Mouse (Mus musculus) heart, embryonic 11.5 days (tissue): ENCODE results near the gene Garnl3. TPM values are rescaled to one million over a fixed set of nuclear protein-coding genes. Genes with fewer than 3 reads are reported as not detected.

Source experiments
- ATAC-seq: fragments of 200-750 bp; cut with Nextera tagmentation; replicated peaks from 2 replicates; pipeline ENCODE4 v1.8.0; 2017; ENCODE audit warnings: moderate library complexity; ENCODE audit not compliant: insufficient number of reproducible peaks, low FRiP score, low TSS enrichment
- H3K27ac ChIP-seq: fragments of 300-500 bp; sonication (generic); 2 replicates; pipeline ENCODE4 v1.5.1; 2014; ENCODE audit warnings: mild to moderate bottlenecking, low read depth, low read length
- H3K27me3 ChIP-seq: fragments of 300-500 bp; sonication (generic); 2 replicates; pipeline ENCODE4 v1.6.1; 2014; ENCODE audit warnings: mild to moderate bottlenecking, low read length, mixed read lengths; ENCODE audit not compliant: control insufficient read depth, insufficient read depth
- H3K36me3 ChIP-seq: fragments of 300-500 bp; sonication (generic); 2 replicates; pipeline ENCODE4 v1.6.1; 2014; ENCODE audit warnings: mild to moderate bottlenecking, low read length, moderate library complexity, mixed read lengths; ENCODE audit not compliant: control insufficient read depth, insufficient read depth
- H3K4me1 ChIP-seq: fragments of 300-500 bp; sonication (generic); 2 replicates; pipeline ENCODE4 v1.6.1; 2014; ENCODE audit warnings: low read length; ENCODE audit not compliant: control insufficient read depth, insufficient read depth
- H3K4me2 ChIP-seq: fragments of 300-500 bp; sonication (generic); 2 replicates; pipeline ENCODE4 v1.6.1; 2014; ENCODE audit warnings: mild to moderate bottlenecking, moderate library complexity
- H3K4me3 ChIP-seq: fragments of 300-500 bp; sonication (generic); 2 replicates; pipeline ENCODE4 v1.5.1; 2014; ENCODE audit warnings: low read depth, low read length
- H3K9ac ChIP-seq: fragments of 300-500 bp; sonication (generic); 2 replicates; pipeline ENCODE4 v1.6.1; 2014; ENCODE audit warnings: mild to moderate bottlenecking, low read depth, low read length, moderate library complexity
- H3K9me3 ChIP-seq: fragments of 300-500 bp; sonication (generic); replicated peaks from 2 replicates; pipeline ENCODE4 v1.6.1; 2016; ENCODE audit warnings: low read length; ENCODE audit not compliant: control insufficient read depth
- WGBS: fragments of 180-500 bp; shearing (Covaris S2); extraction: QIAGEN DNeasy Blood & Tissue Kit; methylation state at CpG from one replicate; pipeline ENCODE4 v1.1.7; 2014; ENCODE audit not compliant: insufficient replicate concordance; 5-methylcytosine and 5-hydroxymethylcytosine counted together
- polyA plus RNA-seq: library from polyadenylated mRNA; unstranded; fragments of >200 nt; fragmentation: Nextera tagmentation; extraction: Ambion mirVana; gene quantifications from 2 replicates; pipeline ENCODE4 v1.2.1, GENCODE M21; 2014

The Garnl3 gene
- polyA plus RNA-seq = 14.6 and 15.4 TPM in 2 replicates

GRCm38 (mm10) chr2:33131500-33132092, at the start of gene Garnl3:
Gene Garnl3 (minus strand): TSS chr2:33131654.
- peak within 1 kb of the TSS; percentile 2; the same call in 1 of the 2 replicates for H3K27ac ChIP-seq

GRCm38 (mm10) chr2:33179930-33180630, 48.6 kb upstream of the Garnl3 start:
- Histone ChIP-seq H3K4me3 (no peak overlapping the region), H3K4me1 (peaks cover 28% of the 10 kb centered on the region), H3K4me2 (no peak overlapping the region), H3K27me3 (no peaks in the 10 kb centered on the region), H3K9me3 (no peaks in the 10 kb centered on the region), H3K9ac (no peak overlapping the region), H3K36me3 (no peaks in the 10 kb centered on the region), H3K27ac (no peak overlapping the region)
- no peak for ATAC-seq
- WGBS = 69% methylated on average over 16 of the region's 16 CpGs

More at GRCm38 (mm10) chr2:33131500-33132092, at the start of gene Garnl3:
- Histone ChIP-seq H3K9me3 (no peaks in the 10 kb centered on the region), H3K4me3 (peak within 1 kb of the TSS; percentile 54), H3K36me3 (no peaks in the 10 kb centered on the region), H3K4me1 (peaks cover 12% of the 10 kb centered on the region; the same call in 1 of the 2 replicates), H3K27me3 (peaks cover 22% of the 10 kb centered on the region), H3K4me2 (peak within 1 kb of the TSS; percentile 98), H3K9ac (peak within 1 kb of the TSS; percentile 34; the same call in 1 of the 2 replicates)
- peak; percentile 6 for ATAC-seq
- under 1% methylated on average over 22 of the region's 22 CpGs for WGBS

GRCm38 (mm10) chr2:33179171-33179929, 47.9 kb upstream of the Garnl3 start:
- no peak overlapping the region for H3K9ac ChIP-seq
- WGBS = 75% methylated on average over 14 of the region's 14 CpGs

GRCm38 (mm10) chr2:33178243-33178932, 46.9 kb upstream of the Garnl3 start:
- no peaks in the 10 kb centered on the region for H3K9me3 ChIP-seq
- no peak overlapping the region for H3K4me2 ChIP-seq
- no peak overlapping the region for H3K4me3 ChIP-seq
- H3K27ac ChIP-seq = no peak overlapping the region
- no peak; the same call in 1 of the 2 replicates for ATAC-seq
- H3K4me1 ChIP-seq = peaks cover 28% of the 10 kb centered on the region
- no peaks in the 10 kb centered on the region for H3K27me3 ChIP-seq
- H3K36me3 ChIP-seq = no peaks in the 10 kb centered on the region
- H3K9ac ChIP-seq = peak overlapping the region; percentile 16; the same call in 1 of the 2 replicates
- WGBS = 55% methylated on average over 11 of the region's 11 CpGs

More at GRCm38 (mm10) chr2:33179171-33179929, 47.9 kb upstream of the Garnl3 start:
- Histone ChIP-seq H3K4me2 (no peak overlapping the region), H3K4me1 (peaks cover 28% of the 10 kb centered on the region), H3K27me3 (no peaks in the 10 kb centered on the region), H3K4me3 (no peak overlapping the region), H3K27ac (0 out of 2 replicates have a peak overlapping the region, but pooled peaks have one; percentile 22), H3K9me3 (no peaks in the 10 kb centered on the region), H3K36me3 (no peaks in the 10 kb centered on the region)
- ATAC-seq = no peak

GRCm38 (mm10) chr2:33177443-33178242, 46.2 kb upstream of the Garnl3 start:
- Histone ChIP-seq H3K27me3 (no peaks in the 10 kb centered on the region), H3K9me3 (no peaks in the 10 kb centered on the region), H3K4me3 (no peak overlapping the region), H3K4me1 (peaks cover 33% of the 10 kb centered on the region), H3K9ac (no peak overlapping the region), H3K4me2 (no peak overlapping the region; the same call in 1 of the 2 replicates), H3K27ac (peak overlapping the region; percentile 79), H3K36me3 (no peaks in the 10 kb centered on the region)
- no peak; the same call in 1 of the 2 replicates for ATAC-seq
- WGBS = 50% methylated on average over 12 of the region's 12 CpGs

GRCm38 (mm10) chr2:33176921-33177320, 45.5 kb upstream of the Garnl3 start:
- no peak for ATAC-seq
- Histone ChIP-seq H3K4me2 (no peak overlapping the region), H3K9me3 (no peaks in the 10 kb centered on the region)

GRCm38 (mm10) chr2:33176516-33176915, 45.1 kb upstream of the Garnl3 start:
- Histone ChIP-seq H3K27ac (no peak overlapping the region), H3K36me3 (no peaks in the 10 kb centered on the region), H3K4me1 (peaks cover 35% of the 10 kb centered on the region), H3K27me3 (no peaks in the 10 kb centered on the region), H3K9ac (no peak overlapping the region), H3K4me2 (no peak overlapping the region), H3K9me3 (no peaks in the 10 kb centered on the region), H3K4me3 (no peak overlapping the region)
- no peak for ATAC-seq
- 50% methylated on average over 7 of the region's 7 CpGs for WGBS

More at GRCm38 (mm10) chr2:33176921-33177320, 45.5 kb upstream of the Garnl3 start:
- H3K27me3 ChIP-seq = no peaks in the 10 kb centered on the region
- H3K4me3 ChIP-seq = no peak overlapping the region
- no peaks in the 10 kb centered on the region for H3K36me3 ChIP-seq
- H3K9ac ChIP-seq = no peak overlapping the region
- peaks cover 35% of the 10 kb centered on the region for H3K4me1 ChIP-seq
- H3K27ac ChIP-seq = peak overlapping the region; percentile 79
- 63% methylated on average over 2 of the region's 2 CpGs for WGBS
